In the genomic region with DNA sequence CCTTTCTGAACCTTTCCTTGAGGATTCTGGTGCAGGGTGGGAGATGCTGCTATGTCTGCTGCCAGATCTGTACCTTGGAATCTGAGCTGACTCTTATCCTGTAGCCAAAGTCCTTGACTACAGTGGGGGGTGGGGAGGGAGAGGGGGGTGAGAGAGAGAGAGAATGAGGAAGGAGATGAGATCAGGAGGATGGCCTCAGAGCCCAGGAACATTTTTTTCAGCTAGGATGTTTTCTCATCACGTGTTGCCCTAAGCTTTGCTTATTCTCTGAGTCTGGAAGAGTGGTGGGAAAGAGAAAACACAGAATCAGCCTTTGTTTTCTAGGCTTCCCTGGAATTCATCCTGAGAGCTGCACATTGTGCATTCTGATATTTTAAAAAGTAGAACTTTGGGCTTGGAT, we compare ENCODE assay signal across 9 mouse cellular contexts. TPM values are rescaled to one million over a fixed set of nuclear protein-coding genes. Genes with fewer than 3 reads are reported as not detected.
A peak's percentile ranks its signal among the peaks of the same experiment; 100 is the strongest.
DNase-seq lines count a peak whose midpoint lies in the region; ATAC-seq lines count a peak whose summit lies in the region.
"Had no signal": no experiment of that assay in that cellular context is flagged by ENCODE, and none has a peak within 500 bp of the region (broad histone marks: within the 10 kb centered on the region; RNA-seq: fewer than 3 reads in every experiment).

No protein-coding gene starts in this region.

- H3K4me2 ChIP-seq in forebrain, embryonic 14.5 days (ENCODE audit: low read length) = peak overlapping the region; percentile 86
- H3K4me2 ChIP-seq in limb, embryonic 13.5 days (replicated peaks) = peak overlapping the region; percentile 81
- peak overlapping the region; percentile 77 for H3K4me2 ChIP-seq in stomach, embryonic 15.5 days

- peaks cover 5% of the 10 kb centered on the region; the same call in 1 of the 2 replicates for H3K36me3 ChIP-seq in forebrain, embryonic 14.5 days (ENCODE audit: control insufficient read depth, insufficient read depth, low read length)
- H3K36me3 ChIP-seq in limb, embryonic 13.5 days = peaks cover 20% of the 10 kb centered on the region
- H3K36me3 ChIP-seq in stomach, embryonic 15.5 days = no peaks in the 10 kb centered on the region

- no peaks in the 10 kb centered on the region for H3K27me3 ChIP-seq in forebrain, embryonic 14.5 days (replicated peaks; ENCODE audit: control insufficient read depth, insufficient read depth, low read length)
- H3K27me3 ChIP-seq in limb, embryonic 13.5 days = no peaks in the 10 kb centered on the region
- no peaks in the 10 kb centered on the region for H3K27me3 ChIP-seq in stomach, embryonic 15.5 days (replicated peaks)

- peak overlapping the region; percentile 76 for H3K4me3 ChIP-seq in forebrain, embryonic 14.5 days (ENCODE audit: low read depth, low read length)
- H3K4me3 ChIP-seq in limb, embryonic 13.5 days = peak overlapping the region; percentile 87
- 0 out of 2 replicates have a peak overlapping the region, but pooled peaks have one; percentile 96 for H3K4me3 ChIP-seq in stomach, embryonic 15.5 days (replicated peaks)

- H3K27ac ChIP-seq in forebrain, embryonic 14.5 days (ENCODE audit: low read depth, low read length) = no peak overlapping the region
- H3K27ac ChIP-seq in limb, embryonic 13.5 days = no peak overlapping the region
- H3K27ac ChIP-seq in stomach, embryonic 15.5 days = no peak overlapping the region

- DNase-seq in retina, postnatal 1 day = peak; percentile 10
- no peak for DNase-seq in retina, embryonic 14.5 days (ENCODE audit: low spot score)
- no peak for DNase-seq in forebrain, embryonic 14.5 days (ENCODE audit: low spot score)
- no peak for DNase-seq in layer of hippocampus, adult 18-20 months (ENCODE audit: low spot score in 2 of 2)
- DNase-seq in right cerebral cortex, adult 18-20 months = no peak
- no peak for DNase-seq in cerebellum, postnatal 36 days
- DNase-seq: lung, adult 18-20 months had no signal

- H3K9me3 ChIP-seq in forebrain, embryonic 14.5 days (replicated peaks; ENCODE audit: control insufficient read depth, low read length) = no peaks in the 10 kb centered on the region
- no peaks in the 10 kb centered on the region for H3K9me3 ChIP-seq in limb, embryonic 13.5 days
- H3K9me3 ChIP-seq in stomach, embryonic 15.5 days = no peaks in the 10 kb centered on the region

- WGBS in forebrain, embryonic 14.5 days = 11% methylated on average over 1 of the region's 1 CpGs
- WGBS in limb, embryonic 13.5 days = 33% methylated on average over 1 of the region's 1 CpGs
- 13% methylated on average over 1 of the region's 1 CpGs for WGBS in stomach, embryonic 15.5 days

- H3K9ac ChIP-seq in forebrain, embryonic 14.5 days (ENCODE audit: low read length) = peak overlapping the region; percentile 91; the same call in 1 of the 2 replicates
- peak overlapping the region; percentile 92 for H3K9ac ChIP-seq in limb, embryonic 13.5 days
- H3K9ac ChIP-seq in stomach, embryonic 15.5 days = no peak overlapping the region

- peaks cover 22% of the 10 kb centered on the region for H3K4me1 ChIP-seq in forebrain, embryonic 14.5 days (ENCODE audit: control insufficient read depth, insufficient read depth, low read length)
- peaks cover 43% of the 10 kb centered on the region for H3K4me1 ChIP-seq in limb, embryonic 13.5 days
- peaks cover 27% of the 10 kb centered on the region for H3K4me1 ChIP-seq in stomach, embryonic 15.5 days

- no peak for ATAC-seq in forebrain, embryonic 14.5 days
- ATAC-seq in limb, embryonic 13.5 days (ENCODE audit: low FRiP score, low read depth) = no peak
- ATAC-seq in stomach, embryonic 15.5 days (ENCODE audit: insufficient read depth, low FRiP score, low read depth) = no peak

RNA-seq across cellular contexts. Expression of gene Aak1, which starts 2.2 kb away (rescaled TPM):
- polyA plus RNA-seq in forebrain, embryonic 14.5 days (2014; fragmentation: Nextera tagmentation; extraction: Ambion mirVana) = 23.5 and 30.9 TPM in 2 replicates
- polyA plus RNA-seq in limb, embryonic 13.5 days (2015; fragmentation: Nextera tagmentation; extraction: Ambion mirVana) = 15.6 and 18.8 TPM in 2 replicates
- polyA plus RNA-seq in stomach, embryonic 15.5 days (2015; fragmentation: Nextera tagmentation; extraction: Ambion mirVana) = 13.8 and 17.8 TPM in 2 replicates
- 100 to 1,000 TPM; 414 to 457 TPM for total RNA-seq in layer of hippocampus, adult 18-20 months (2021)

RNA-seq across cellular contexts. Expression of gene Anxa4, which starts 58.2 kb away (rescaled TPM):
- polyA plus RNA-seq in forebrain, embryonic 14.5 days (2014; fragmentation: Nextera tagmentation; extraction: Ambion mirVana) = 6.5 and 7.2 TPM in 2 replicates
- 30.4 and 31.5 TPM in 2 replicates for polyA plus RNA-seq in limb, embryonic 13.5 days (2015; fragmentation: Nextera tagmentation; extraction: Ambion mirVana)
- polyA plus RNA-seq in stomach, embryonic 15.5 days (2015; fragmentation: Nextera tagmentation; extraction: Ambion mirVana) = 137 and 160 TPM in 2 replicates
- total RNA-seq in layer of hippocampus, adult 18-20 months (2021) = 1 to 10 TPM; 6.7 to 7.2 TPM
